Mouse (Mus musculus) olfactory bulb, adult 2 months (tissue): ENCODE measurements around the gene Dab2ip.

Experiments used
- CTCF ChIP-seq: fragments of 200-500 bp; IDR thresholded peaks from 2 replicates; pipeline ENCODE4 v1.5.1; 2012; ENCODE audit warnings: low read depth, mild to moderate bottlenecking, low read length, moderate library complexity; ENCODE audit not compliant: insufficient read depth
- POLR2A ChIP-seq: fragments of 200-500 bp; IDR thresholded peaks from 2 replicates; pipeline ENCODE4 v1.6.1; 2012; ENCODE audit warnings: mild to moderate bottlenecking, low read depth, low read length, moderate library complexity; ENCODE audit not compliant: insufficient read depth

DNA sequence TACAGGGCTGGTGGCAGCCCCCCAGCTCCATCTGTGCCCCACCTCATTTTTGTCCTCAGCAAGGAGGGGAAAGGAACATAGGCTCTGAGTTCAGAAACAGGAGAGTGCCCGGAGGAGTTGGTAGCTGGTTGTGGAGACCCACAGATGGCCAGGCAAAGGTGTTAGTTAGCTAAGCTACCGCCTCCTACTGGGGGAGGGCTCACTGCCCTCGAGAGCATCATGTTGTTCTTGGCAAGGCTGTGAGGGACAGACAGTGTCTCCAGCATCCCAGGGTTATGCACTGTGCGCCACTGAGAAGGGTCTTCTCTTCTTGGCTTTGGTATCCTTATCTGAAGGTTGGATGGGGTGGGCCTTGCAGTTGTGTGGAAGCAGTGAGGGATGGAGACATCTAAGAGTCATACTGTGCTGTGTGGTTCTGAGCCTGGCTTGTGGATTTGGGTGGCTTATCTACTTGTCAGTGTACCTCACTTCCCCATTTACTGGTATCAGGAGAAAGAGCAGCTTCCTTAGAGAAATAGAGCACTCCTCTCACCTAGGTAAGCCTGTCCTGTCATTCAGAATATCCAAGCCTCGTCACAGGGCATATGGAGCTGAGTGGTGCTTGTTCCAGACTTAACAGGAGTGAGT is 66.4 kb downstream of the Dab2ip start:
- TF ChIP-seq CTCF (no peak), POLR2A (no peak)
